Mouse (Mus musculus) 416B (cell line): ENCODE data around the gene Gm13288.
"Not testable (repeated sequence)": the region's sequence is repeated elsewhere in the genome, so short reads cannot be mapped to it uniquely, and the experiment has no call there.

ENCODE experiments used
- DNase-seq: peaks from one replicate; pipeline ENCODE4 v3.0.0; 2011; ENCODE audit warnings: low read depth

Gene Gm13288

GRCm38 (mm10) chr4:88805231-88805630 is at the start of gene Gm13288:
Gm13288 (plus strand) TSS chr4:88805531.
- not testable (repeated sequence) for DNase-seq

GRCm38 (mm10) chr4:88756581-88757513 is 48.5 kb upstream of the Gm13288 start:
- DNase-seq: peak; percentile 55

- DNase-seq: peak; percentile 89
Observed at GRCm38 (mm10) chr4:88757628-88758031, 47.7 kb upstream of the Gm13288 start.

- not testable (repeated sequence) for DNase-seq
Observed at GRCm38 (mm10) chr4:88758751-88759150, 46.6 kb upstream of the Gm13288 start.

GRCm38 (mm10) chr4:88759610-88760268 is 45.6 kb upstream of the Gm13288 start, which contains the start of gene Gm13283:
Gm13283 (plus strand) TSS chr4:88760119.
- peak; percentile 67 for DNase-seq

GRCm38 (mm10) chr4:88760431-88760830 is 44.9 kb upstream of the Gm13288 start:
- peak; percentile 88 for DNase-seq

GRCm38 (mm10) chr4:88761776-88762175 is 43.6 kb upstream of the Gm13288 start:
- DNase-seq: not testable (repeated sequence)

GRCm38 (mm10) chr4:88762341-88762740 is 43.0 kb upstream of the Gm13288 start:
- DNase-seq: not testable (repeated sequence)

- DNase-seq: peak; percentile 88
Observed at GRCm38 (mm10) chr4:88763384-88764018, 41.8 kb upstream of the Gm13288 start.

- DNase-seq: not testable (repeated sequence)
Observed at GRCm38 (mm10) chr4:88773534-88773933, 31.8 kb upstream of the Gm13288 start, which contains the start of gene Gm13290. Gm13290 (plus strand) TSS chr4:88773834.

- DNase-seq: not testable (repeated sequence)
Observed at GRCm38 (mm10) chr4:88776622-88777021, 28.7 kb upstream of the Gm13288 start, which contains the start of gene Gm13289. Gm13289 (plus strand) TSS chr4:88776922.

GRCm38 (mm10) chr4:88779550-88779949 is 25.8 kb upstream of the Gm13288 start, which contains the start of gene Gm13272:
Gm13272 (plus strand) TSS chr4:88779850.
- DNase-seq: not testable (repeated sequence)

- not testable (repeated sequence) for DNase-seq
Observed at GRCm38 (mm10) chr4:88780320-88780719, 25.0 kb upstream of the Gm13288 start.

GRCm38 (mm10) chr4:88781831-88782230 is 23.5 kb upstream of the Gm13288 start, which contains the start of gene Ifnz:
Ifnz (plus strand) TSS chr4:88782131.
- DNase-seq: not testable (repeated sequence)

GRCm38 (mm10) chr4:88782335-88782734 is 23.0 kb upstream of the Gm13288 start:
- DNase-seq: not testable (repeated sequence)

GRCm38 (mm10) chr4:88785409-88785808 is 19.9 kb upstream of the Gm13288 start, which contains the start of gene Gm13276:
Gm13276 (plus strand) TSS chr4:88785709.
- not testable (repeated sequence) for DNase-seq

- not testable (repeated sequence) for DNase-seq
Observed at GRCm38 (mm10) chr4:88788402-88788801, 16.9 kb upstream of the Gm13288 start, which contains the start of gene Gm13277. Gm13277 (plus strand) TSS chr4:88788632.

GRCm38 (mm10) chr4:88791250-88791649 is 14.1 kb upstream of the Gm13288 start, which contains the start of gene Gm13278:
Gm13278 (plus strand) TSS chr4:88791550.
- DNase-seq: not testable (repeated sequence)

GRCm38 (mm10) chr4:88793936-88794675 is 11.2 kb upstream of the Gm13288 start, which contains the start of gene Gm13275:
Gm13275 (plus strand) TSS chr4:88794487.
- not testable (repeated sequence) for DNase-seq

- not testable (repeated sequence) for DNase-seq
Observed at GRCm38 (mm10) chr4:88797097-88797496, 8.2 kb upstream of the Gm13288 start, which contains the start of gene Gm13279. Gm13279 (plus strand) TSS chr4:88797397.

GRCm38 (mm10) chr4:88799365-88799764 is 6.0 kb upstream of the Gm13288 start, which contains the start of gene Gm13285:
Gm13285 (plus strand) TSS chr4:88799665.
- not testable (repeated sequence) for DNase-seq
